Mouse (Mus musculus) hindbrain, embryonic 11.5 days (tissue): Measurements from ENCODE around the gene Mrtfa. TPM values are rescaled to one million over a fixed set of nuclear protein-coding genes. Genes with fewer than 3 reads are reported as not detected.

Source experiments
- ATAC-seq: fragments of 200-750 bp; cut with Nextera tagmentation; 2 replicates; pipeline ENCODE4 v1.8.0; 2017; ENCODE audit warnings: mild to moderate bottlenecking, moderate TSS enrichment, moderate library complexity; ENCODE audit not compliant: low FRiP score
- DNase-seq: peaks from one replicate; pipeline ENCODE4 v3.0.0-alpha.2; 2015; ENCODE audit warnings: low spot score
- H3K27ac ChIP-seq: fragments of 300-500 bp; sonication (generic); 2 replicates; pipeline ENCODE4 v1.5.1; 2014; ENCODE audit warnings: mild to moderate bottlenecking, low read depth, low read length
- H3K27me3 ChIP-seq: fragments of 300-500 bp; sonication (generic); 2 replicates; pipeline ENCODE4 v1.6.1; 2014; ENCODE audit warnings: mild to moderate bottlenecking, low read length, moderate library complexity, mixed read lengths; ENCODE audit not compliant: control insufficient read depth, insufficient read depth
- H3K36me3 ChIP-seq: fragments of 300-500 bp; sonication (generic); 2 replicates; pipeline ENCODE4 v1.6.1; 2014; ENCODE audit warnings: mild to moderate bottlenecking, low read length, moderate library complexity, mixed read lengths; ENCODE audit not compliant: control insufficient read depth, insufficient read depth
- H3K4me1 ChIP-seq: fragments of 300-500 bp; sonication (generic); replicated peaks from 2 replicates; pipeline ENCODE4 v1.6.1; 2014; ENCODE audit warnings: low read length, mixed read lengths; ENCODE audit not compliant: control insufficient read depth, insufficient read depth
- H3K4me2 ChIP-seq: fragments of 300-500 bp; sonication (generic); replicated peaks from 2 replicates; pipeline ENCODE4 v1.6.1; 2014; ENCODE audit warnings: mild to moderate bottlenecking, low read depth, low read length
- H3K4me3 ChIP-seq: fragments of 300-500 bp; sonication (generic); 2 replicates; pipeline ENCODE4 v1.5.1; 2014; ENCODE audit warnings: low read depth, low read length
- H3K9ac ChIP-seq: fragments of 300-500 bp; sonication (generic); 2 replicates; pipeline ENCODE4 v1.6.1; 2014; ENCODE audit warnings: low read depth, low read length
- H3K9me3 ChIP-seq: fragments of 300-500 bp; sonication (generic); 2 replicates; pipeline ENCODE4 v1.6.1; 2016; ENCODE audit warnings: low read length; ENCODE audit not compliant: control insufficient read depth
- WGBS: fragments of 180-500 bp; shearing (Covaris S2); extraction: QIAGEN DNeasy Blood & Tissue Kit; methylation state at CpG from one replicate; pipeline ENCODE4 v1.1.7; 2014; 5-methylcytosine and 5-hydroxymethylcytosine counted together
- polyA plus RNA-seq: library from polyadenylated mRNA; unstranded; fragments of >200 nt; fragmentation: Nextera tagmentation; extraction: Ambion mirVana; gene quantifications from 2 replicates; pipeline ENCODE4 v1.2.1, GENCODE M21; 2014

Gene Mrtfa
- polyA plus RNA-seq, 1 experiment from 2014 or later = 31.9 TPM

DNA sequence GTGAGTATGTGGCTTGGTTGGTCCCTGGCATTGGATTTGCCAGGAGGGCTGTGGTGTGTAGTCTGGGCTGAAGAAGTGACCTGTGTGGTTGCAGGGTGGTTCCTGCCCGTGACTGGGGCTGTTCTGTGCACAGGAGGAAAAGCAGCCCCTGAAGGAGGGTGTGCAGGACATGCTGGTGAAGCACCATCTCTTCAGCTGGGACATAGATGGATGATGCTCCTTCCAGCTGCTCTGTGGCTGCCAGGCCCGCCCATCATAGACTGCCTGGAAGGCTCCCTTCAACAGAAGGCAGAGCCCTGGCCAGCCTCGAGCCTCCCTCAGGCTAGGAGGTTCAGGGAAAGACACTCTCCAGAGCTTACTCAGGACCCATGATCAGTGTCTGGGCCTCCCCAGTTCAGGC lies 179.0 kb downstream of the Mrtfa start:
- H3K27me3 ChIP-seq = no peaks in the 10 kb centered on the region
- 62% methylated on average over 3 of the region's 3 CpGs for WGBS
- H3K36me3 ChIP-seq = peaks cover 6% of the 10 kb centered on the region; the same call in 1 of the 2 replicates
- no peaks in the 10 kb centered on the region for H3K9me3 ChIP-seq
- H3K27ac ChIP-seq = no peak overlapping the region
- ATAC-seq (no peak), DNase-seq (no peak)
- H3K4me2 ChIP-seq = no peak overlapping the region
- H3K9ac ChIP-seq = no peak overlapping the region
- H3K4me1 ChIP-seq = no peaks in the 10 kb centered on the region
- no peak overlapping the region for H3K4me3 ChIP-seq

- Histone ChIP-seq H3K27me3 (no peaks in the 10 kb centered on the region), H3K27ac (no peak overlapping the region), H3K36me3 (0 out of 2 replicates have a peak, but pooled peaks cover under 1% of the 10 kb centered on the region), H3K9me3 (no peaks in the 10 kb centered on the region), H3K4me1 (no peaks in the 10 kb centered on the region), H3K4me3 (no peak overlapping the region), H3K4me2 (no peak overlapping the region), H3K9ac (no peak overlapping the region)
- ATAC-seq = no peak
- 83% methylated on average over 7 of the region's 7 CpGs for WGBS
- DNase-seq = no peak
Observed at GRCm38 (mm10) chr15:81010114-81010513, 180.4 kb downstream of the Mrtfa start.

DNA sequence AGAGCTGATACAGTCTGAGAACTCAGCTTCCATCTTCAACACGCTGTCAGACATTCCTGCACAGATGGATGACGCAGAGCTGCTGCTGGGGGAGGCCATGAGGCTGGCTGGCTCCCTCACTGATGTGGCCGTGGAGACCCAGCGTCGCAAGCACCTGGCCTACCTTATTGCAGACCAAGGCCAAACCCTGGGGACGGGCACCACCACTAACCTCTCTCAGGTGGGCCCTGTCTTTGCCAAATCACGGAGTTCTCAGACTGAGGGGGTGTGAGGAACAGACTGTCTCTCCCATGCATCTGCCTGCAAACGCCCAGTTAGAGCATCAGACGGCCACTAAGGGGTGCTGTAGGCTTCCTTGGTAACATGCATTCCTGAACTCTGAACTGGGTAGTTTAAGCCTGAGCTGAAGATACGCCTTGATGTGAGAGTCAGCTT lies 181.9 kb downstream of the Mrtfa start:
- H3K27me3 ChIP-seq = no peaks in the 10 kb centered on the region
- no peak overlapping the region for H3K4me2 ChIP-seq
- no peaks in the 10 kb centered on the region for H3K36me3 ChIP-seq
- H3K9ac ChIP-seq = no peak overlapping the region
- ATAC-seq = no peak
- H3K4me3 ChIP-seq = no peak overlapping the region
- no peaks in the 10 kb centered on the region for H3K9me3 ChIP-seq
- no peak overlapping the region for H3K27ac ChIP-seq
- DNase-seq = peak; percentile 20
- H3K4me1 ChIP-seq = no peaks in the 10 kb centered on the region
- 66% methylated on average over 10 of the region's 10 CpGs for WGBS

DNA sequence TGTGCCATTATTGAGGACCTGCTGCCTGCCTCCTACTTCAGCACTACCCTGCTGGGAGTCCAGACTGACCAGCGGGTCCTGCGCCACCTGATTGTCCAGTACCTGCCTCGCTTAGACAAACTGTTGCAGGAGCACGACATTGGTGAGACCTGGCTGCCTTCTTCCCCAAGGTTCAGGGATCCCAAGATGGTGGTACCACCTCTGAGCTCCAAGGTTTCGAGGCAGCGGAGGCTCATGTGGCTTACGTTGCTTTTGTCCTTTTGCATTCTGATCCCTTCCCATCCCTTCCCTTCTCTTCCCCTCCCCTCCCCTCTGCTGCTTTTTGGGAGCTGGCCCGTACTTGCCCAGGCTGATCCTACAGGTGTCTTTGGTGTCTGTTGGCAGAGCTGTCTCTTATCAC lies 182.7 kb downstream of the Mrtfa start:
- DNase-seq (no peak), ATAC-seq (no peak)
- Histone ChIP-seq H3K27me3 (no peaks in the 10 kb centered on the region), H3K4me1 (no peaks in the 10 kb centered on the region), H3K4me2 (no peak overlapping the region), H3K4me3 (no peak overlapping the region), H3K9ac (no peak overlapping the region), H3K27ac (no peak overlapping the region), H3K9me3 (no peaks in the 10 kb centered on the region), H3K36me3 (no peaks in the 10 kb centered on the region)
- WGBS = 87% methylated on average over 8 of the region's 8 CpGs

DNA sequence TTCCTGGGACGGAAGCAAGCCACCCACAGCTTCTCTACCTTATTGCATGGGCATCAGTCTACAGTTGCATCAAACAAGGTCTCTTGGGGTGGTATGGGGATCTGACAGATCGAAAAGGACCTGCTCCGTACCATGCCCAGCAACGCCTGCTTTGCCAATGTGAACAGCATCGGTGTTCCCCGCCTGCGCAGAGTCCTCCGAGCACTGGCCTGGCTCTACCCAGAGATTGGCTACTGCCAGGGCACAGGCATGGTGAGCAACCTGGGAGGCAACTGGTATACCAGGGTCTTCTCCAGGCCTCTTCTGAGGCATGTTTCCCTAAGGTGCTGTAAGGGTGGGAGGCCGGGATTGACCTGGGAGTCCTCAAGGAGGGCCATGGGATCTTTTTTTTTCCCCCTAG lies 183.2 kb downstream of the Mrtfa start:
- Histone ChIP-seq H3K36me3 (no peaks in the 10 kb centered on the region), H3K4me1 (no peaks in the 10 kb centered on the region), H3K4me2 (no peak overlapping the region), H3K9ac (no peak overlapping the region), H3K4me3 (no peak overlapping the region), H3K9me3 (no peaks in the 10 kb centered on the region), H3K27me3 (no peaks in the 10 kb centered on the region), H3K27ac (no peak overlapping the region)
- DNase-seq (no peak), ATAC-seq (no peak)
- WGBS = 94% methylated on average over 9 of the region's 9 CpGs

GRCm38 (mm10) chr15:81006127-81006735 lies 184.3 kb downstream of the Mrtfa start:
- no peak for ATAC-seq
- Histone ChIP-seq H3K4me1 (no peaks in the 10 kb centered on the region), H3K4me2 (no peak overlapping the region), H3K4me3 (no peak overlapping the region), H3K27me3 (no peaks in the 10 kb centered on the region), H3K9ac (no peak overlapping the region), H3K27ac (no peak overlapping the region), H3K9me3 (no peaks in the 10 kb centered on the region), H3K36me3 (no peaks in the 10 kb centered on the region)
- WGBS = 82% methylated on average over 10 of the region's 10 CpGs
- no peak for DNase-seq

DNA sequence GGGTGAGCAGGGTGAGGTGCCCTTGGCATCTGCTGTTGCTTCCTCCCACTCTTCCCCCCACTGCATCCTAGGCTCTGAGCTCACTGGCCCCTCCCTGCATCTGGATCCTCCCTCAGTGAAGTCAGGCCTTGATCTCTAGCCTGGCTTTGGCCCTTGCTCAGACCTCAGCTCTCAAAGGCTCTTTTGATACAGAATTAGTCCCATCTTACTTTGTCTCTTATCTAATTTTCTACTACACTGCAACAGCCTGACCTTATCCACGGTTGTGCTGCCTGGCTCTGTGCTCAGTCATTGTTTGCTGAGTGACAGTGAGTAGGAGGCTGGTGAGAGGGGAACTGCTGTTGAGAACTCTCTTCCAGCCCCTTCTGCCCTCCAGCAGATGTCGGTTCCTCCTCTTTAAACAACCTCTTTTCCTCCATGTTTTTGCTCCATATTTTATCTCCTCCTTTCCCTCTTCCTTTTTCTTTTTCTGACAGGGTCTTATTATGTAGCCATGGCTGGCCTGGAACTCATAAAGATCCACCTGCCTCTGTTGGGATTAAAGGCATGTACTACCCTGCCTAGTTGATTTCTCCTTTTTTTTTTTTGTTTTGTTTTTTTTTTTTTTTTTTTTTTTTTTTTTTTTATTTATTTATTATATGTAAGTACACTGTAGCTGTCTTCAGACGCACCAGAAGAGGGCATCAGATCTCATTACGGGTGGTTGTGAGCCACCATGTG lies 190.0 kb downstream of the Mrtfa start:
- Histone ChIP-seq H3K4me1 (no peaks in the 10 kb centered on the region), H3K27me3 (no peaks in the 10 kb centered on the region), H3K9me3 (no peaks in the 10 kb centered on the region), H3K36me3 (no peaks in the 10 kb centered on the region), H3K4me3 (no peak overlapping the region), H3K9ac (no peak overlapping the region), H3K27ac (no peak overlapping the region), H3K4me2 (no peak overlapping the region)
- DNase-seq (no peak), ATAC-seq (no peak)
- WGBS = 38% methylated on average over 2 of the region's 4 CpGs

- 56% methylated on average over 1 of the region's 1 CpGs for WGBS
- no peak for DNase-seq
Observed at GRCm38 (mm10) chr15:80997077-80997476, 193.5 kb downstream of the Mrtfa start.

More at GRCm38 (mm10) chr15:80997077-80997476, 193.5 kb downstream of the Mrtfa start:
- no peaks in the 10 kb centered on the region for H3K27me3 ChIP-seq
- H3K36me3 ChIP-seq = no peaks in the 10 kb centered on the region
- no peak overlapping the region for H3K27ac ChIP-seq
- H3K4me3 ChIP-seq = no peak overlapping the region
- no peaks in the 10 kb centered on the region for H3K9me3 ChIP-seq
- no peak for ATAC-seq
- H3K9ac ChIP-seq = no peak overlapping the region
- no peak overlapping the region for H3K4me2 ChIP-seq
- H3K4me1 ChIP-seq = no peaks in the 10 kb centered on the region
